Mouse (Mus musculus) C2C12 (cell line): Measurements from ENCODE around the gene Ypel3. TPM values are rescaled to one million over a fixed set of nuclear protein-coding genes. Genes with fewer than 3 reads are reported as not detected.

Source experiments
- H3K27me3 ChIP-seq: one replicate; pipeline ENCODE4 v1.6.1; 2011; ENCODE audit not compliant: control insufficient read depth, insufficient read depth, insufficient read length
- H3K36me3 ChIP-seq: one replicate; pipeline ENCODE4 v1.6.1; 2011; ENCODE audit not compliant: control insufficient read depth, insufficient read depth
- H3K4me3 ChIP-seq: one replicate; pipeline ENCODE4 v1.5.1; 2011; ENCODE audit warnings: mild to moderate bottlenecking, control low read depth; ENCODE audit not compliant: poor library complexity, insufficient read depth, severe bottlenecking
- H3K79me2 ChIP-seq: one replicate; pipeline ENCODE4 v1.6.1; 2011; ENCODE audit not compliant: control insufficient read depth, insufficient read depth
- H3K79me3 ChIP-seq: one replicate; pipeline ENCODE4 v1.6.1; 2011; ENCODE audit warnings: low read depth, control low read depth
- H3ac ChIP-seq: one replicate; pipeline ENCODE3; 2011; ENCODE audit warnings: low read depth; ENCODE audit not compliant: control insufficient read depth, insufficient read length
- CEBPB ChIP-seq: IDR thresholded peaks from one replicate; pipeline ENCODE4 v1.6.1; 2011; ENCODE audit warnings: low read depth, mild to moderate bottlenecking, control low read depth, moderate library complexity
- CTCF ChIP-seq: IDR thresholded peaks from one replicate; pipeline ENCODE4 v1.5.1; 2011; ENCODE audit not compliant: control insufficient read depth, insufficient read depth, insufficient read length
- FOSL1 ChIP-seq: IDR thresholded peaks from one replicate; pipeline ENCODE4 v1.8.0; 2011; ENCODE audit warnings: mild to moderate bottlenecking, low read length; ENCODE audit not compliant: poor library complexity, insufficient read depth, severe bottlenecking
- MAX ChIP-seq: IDR thresholded peaks from one replicate; pipeline ENCODE4 v1.6.1; 2011; ENCODE audit warnings: mild to moderate bottlenecking, control low read depth
- MYOD1 ChIP-seq: IDR thresholded peaks from one replicate; pipeline ENCODE4 v1.6.1; 2011; ENCODE audit warnings: low read depth; ENCODE audit not compliant: control insufficient read depth, insufficient read length
- MYOG ChIP-seq: IDR thresholded peaks from one replicate; pipeline ENCODE4 v1.6.1; 2011; ENCODE audit not compliant: control insufficient read depth, insufficient read length; ENCODE audit errors: extremely low read depth
- USF1 ChIP-seq: IDR thresholded peaks from one replicate; pipeline ENCODE4 v1.6.1; 2011; ENCODE audit warnings: low read depth, mild to moderate bottlenecking, control low read depth, moderate library complexity
- polyA plus RNA-seq: library from polyadenylated mRNA; unstranded; fragments of >200 nt; fragmentation: generic; extraction: Trizol; gene quantifications from one replicate; pipeline ENCODE4 v1.2.1, GENCODE M21; 2012; ENCODE audit warnings: missing spikeins

The Ypel3 gene
- polyA plus RNA-seq, 1 experiment = 16.6 TPM

GRCm38 (mm10) chr7:126761529-126762067, 15.2 kb upstream of the Ypel3 start:
- Histone ChIP-seq H3K36me3 (peaks cover 15% of the 10 kb centered on the region), H3K79me2 (peaks cover 22% of the 10 kb centered on the region), H3K4me3 (no peak overlapping the region), H3ac (no peak overlapping the region), H3K79me3 (peaks cover 1% of the 10 kb centered on the region), H3K27me3 (no peaks in the 10 kb centered on the region)
- no peak for TF ChIP-seq USF1
- TF ChIP-seq MAX = no peak
- TF ChIP-seq MYOG = no peak
- no peak for TF ChIP-seq CEBPB
- no peak for TF ChIP-seq MYOD1
- no peak for TF ChIP-seq CTCF
- no peak for TF ChIP-seq FOSL1

GRCm38 (mm10) chr7:126762471-126763008, 14.2 kb upstream of the Ypel3 start:
- peaks cover 1% of the 10 kb centered on the region for H3K79me3 ChIP-seq
- TF ChIP-seq USF1 = no peak
- no peak for TF ChIP-seq MYOD1
- TF ChIP-seq MAX = no peak
- no peak for TF ChIP-seq MYOG
- no peak for TF ChIP-seq CTCF
- no peak for TF ChIP-seq CEBPB
- TF ChIP-seq FOSL1 = no peak
- H3K79me2 ChIP-seq = peaks cover 22% of the 10 kb centered on the region
- H3K36me3 ChIP-seq = peaks cover 22% of the 10 kb centered on the region
- no peak overlapping the region for H3K4me3 ChIP-seq
- H3K27me3 ChIP-seq = no peaks in the 10 kb centered on the region
- no peak overlapping the region for H3ac ChIP-seq

DNA sequence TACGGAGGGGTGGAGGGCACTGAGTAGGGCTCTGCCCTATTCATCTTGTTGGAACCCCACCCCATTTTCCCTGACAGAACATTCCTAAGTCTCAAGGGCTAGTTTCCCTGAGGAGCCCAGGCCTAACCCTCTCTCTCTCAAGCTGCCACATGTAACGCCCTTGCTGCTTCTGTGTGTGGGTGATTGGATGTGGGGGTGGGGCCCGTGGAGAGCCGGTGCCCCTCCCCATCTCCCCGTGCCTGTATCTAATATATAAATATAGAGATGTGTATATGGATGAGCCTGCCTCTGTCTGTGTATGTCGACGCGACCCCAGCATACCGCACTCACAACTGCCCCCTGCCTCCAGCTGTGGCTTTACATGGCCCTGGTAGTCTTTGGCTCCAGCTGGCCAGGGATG, 11.2 kb upstream of the Ypel3 start:
- Histone ChIP-seq H3K4me3 (no peak overlapping the region), H3ac (no peak overlapping the region), H3K79me3 (peaks cover 1% of the 10 kb centered on the region), H3K27me3 (no peaks in the 10 kb centered on the region), H3K36me3 (peaks cover 22% of the 10 kb centered on the region), H3K79me2 (peaks cover 14% of the 10 kb centered on the region)
- TF ChIP-seq MYOG = no peak

DNA sequence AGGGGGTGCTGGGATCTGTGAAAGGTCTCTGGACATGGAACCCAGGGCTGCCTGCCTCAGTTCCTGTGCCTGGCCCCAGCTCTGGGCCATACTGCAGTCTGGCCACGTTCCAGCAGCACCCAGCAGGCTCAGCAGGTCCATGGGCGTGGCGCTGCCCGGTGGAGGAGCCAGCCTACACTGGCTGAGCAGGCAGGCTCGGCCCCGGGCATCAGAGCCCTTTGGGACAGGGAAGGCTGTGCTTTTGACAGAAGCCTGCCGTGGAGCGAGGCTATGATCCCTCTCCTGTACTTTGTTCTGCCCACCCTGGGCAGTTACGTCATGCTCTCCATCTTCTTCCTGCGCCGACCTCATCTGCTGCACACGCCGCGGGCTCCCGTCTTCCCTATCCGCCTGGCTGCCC, 10.6 kb upstream of the Ypel3 start, which contains the start of gene Gdpd3:
Gdpd3 (plus strand) TSS at position 134 of the 400 bp plus-strand sequence.
- TF ChIP-seq MYOD1 = no peak
- no peak for TF ChIP-seq CEBPB
- no peak for TF ChIP-seq MYOG
- no peak for TF ChIP-seq FOSL1
- no peak for TF ChIP-seq MAX
- no peak for TF ChIP-seq USF1
- no peak for TF ChIP-seq CTCF
- Histone ChIP-seq H3K4me3 (no peak within 1 kb of the TSS), H3K79me3 (peaks cover 1% of the 10 kb centered on the region), H3K36me3 (peaks cover 22% of the 10 kb centered on the region), H3K79me2 (peaks cover 8% of the 10 kb centered on the region), H3ac (no peak within 1 kb of the TSS), H3K27me3 (no peaks in the 10 kb centered on the region)

- H3K79me3 ChIP-seq = peaks cover 1% of the 10 kb centered on the region
- no peaks in the 10 kb centered on the region for H3K27me3 ChIP-seq
- H3K36me3 ChIP-seq = peaks cover 18% of the 10 kb centered on the region
- H3K4me3 ChIP-seq = no peak overlapping the region
- peaks cover under 1% of the 10 kb centered on the region for H3K79me2 ChIP-seq
- TF ChIP-seq MYOG (no peak), MYOD1 (no peak), MAX (no peak), USF1 (no peak), CEBPB (no peak), CTCF (no peak), FOSL1 (no peak)
- H3ac ChIP-seq = no peak overlapping the region
These were observed 9.8 kb upstream of the Ypel3 start for GRCm38 (mm10) chr7:126767001-126767400.

DNA sequence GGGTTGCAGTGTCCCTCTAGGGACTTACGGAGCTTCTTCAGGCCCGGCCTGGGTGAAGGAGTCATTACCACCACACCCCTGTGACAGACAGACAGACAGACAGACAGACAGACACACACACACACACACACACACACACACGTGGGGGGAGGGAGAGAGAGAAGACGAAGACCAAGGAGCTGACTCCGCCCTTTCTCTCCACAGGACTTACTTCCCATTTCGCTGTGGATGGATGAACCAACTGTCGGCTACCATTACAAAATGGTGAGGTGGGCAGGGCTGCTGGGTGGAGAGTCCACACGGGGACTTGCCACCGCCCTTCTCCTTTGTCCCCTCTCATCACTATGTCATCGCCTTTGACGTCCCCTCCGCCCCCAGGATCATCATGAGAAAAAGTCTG, 6.0 kb upstream of the Ypel3 start:
- TF ChIP-seq MYOD1 (no peak), CEBPB (no peak), FOSL1 (no peak), MAX (no peak), MYOG (no peak), CTCF (no peak), USF1 (no peak)
- Histone ChIP-seq H3K79me3 (no peaks in the 10 kb centered on the region), H3K36me3 (peaks cover 15% of the 10 kb centered on the region), H3K27me3 (no peaks in the 10 kb centered on the region), H3K79me2 (no peaks in the 10 kb centered on the region), H3K4me3 (no peak overlapping the region), H3ac (no peak overlapping the region)
